Mouse (Mus musculus): ENCODE results near the gene Izumo2. TPM values are rescaled to one million over a fixed set of nuclear protein-coding genes. Genes with fewer than 3 reads are reported as not detected.
"Not testable (repeated sequence)": the region's sequence is repeated elsewhere in the genome, so short reads cannot be mapped to it uniquely, and the experiment has no call there.

Gene Izumo2
- polyA plus RNA-seq, 1 experiment from 2014 or later = not detected

DNA sequence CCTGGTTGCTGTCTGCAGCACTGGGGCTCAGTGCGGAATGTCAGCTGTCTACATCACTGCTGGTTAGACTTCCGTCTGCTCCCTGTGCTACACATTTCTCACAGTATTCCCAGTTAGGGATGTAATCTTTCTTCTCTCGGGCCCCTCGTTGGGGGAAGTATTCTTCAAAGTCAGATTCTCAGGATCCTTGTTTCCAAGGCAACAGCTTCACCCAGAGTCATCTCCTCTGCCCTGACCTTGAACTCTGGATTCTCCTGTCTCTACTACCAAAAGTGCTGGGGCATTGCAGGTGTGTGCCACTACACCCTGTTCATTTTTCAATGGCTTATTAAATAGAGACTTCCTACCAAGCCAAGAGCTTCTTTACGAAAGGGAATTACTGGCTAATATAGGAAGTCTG is 18.6 kb downstream of the Izumo2 start:
- H3K36me3 ChIP-seq = peaks cover 3% of the 10 kb centered on the region; the same call in 1 of the 2 replicates
- no peak for ATAC-seq (ENCODE audit: insufficient number of reproducible peaks, insufficient read depth, low FRiP score, low TSS enrichment, low read depth)
- no peak overlapping the region for H3K4me2 ChIP-seq
- no peak overlapping the region for H3K9ac ChIP-seq
- no peak overlapping the region for H3K4me3 ChIP-seq
- no peaks in the 10 kb centered on the region for H3K4me1 ChIP-seq
- 0 out of 2 replicates have a peak, but pooled peaks cover 2% of the 10 kb centered on the region for H3K9me3 ChIP-seq
- no peak overlapping the region for H3K27ac ChIP-seq
- no peaks in the 10 kb centered on the region for H3K27me3 ChIP-seq
- 69% methylated on average over 5 of the region's 5 CpGs for WGBS

GRCm38 (mm10) chr7:44728082-44728975 is 19.8 kb downstream of the Izumo2 start:
- peaks cover 8% of the 10 kb centered on the region; the same call in 1 of the 2 replicates for H3K36me3 ChIP-seq
- ATAC-seq (ENCODE audit: insufficient number of reproducible peaks, insufficient read depth, low FRiP score, low TSS enrichment, low read depth) = no peak
- 0 out of 2 replicates have a peak, but pooled peaks cover 2% of the 10 kb centered on the region for H3K9me3 ChIP-seq
- no peak overlapping the region for H3K27ac ChIP-seq
- H3K4me3 ChIP-seq = no peak overlapping the region
- no peak overlapping the region for H3K9ac ChIP-seq
- no peaks in the 10 kb centered on the region for H3K4me1 ChIP-seq
- WGBS = 85% methylated on average over 11 of the region's 11 CpGs
- H3K27me3 ChIP-seq = no peaks in the 10 kb centered on the region
- no peak overlapping the region for H3K4me2 ChIP-seq

GRCm38 (mm10) chr7:44733723-44734122 is 25.2 kb downstream of the Izumo2 start:
- Histone ChIP-seq H3K9ac (no peak overlapping the region), H3K4me1 (no peaks in the 10 kb centered on the region), H3K27me3 (no peaks in the 10 kb centered on the region), H3K4me3 (no peak overlapping the region), H3K27ac (no peak overlapping the region), H3K4me2 (no peak overlapping the region), H3K9me3 (no peaks in the 10 kb centered on the region), H3K36me3 (peaks cover 20% of the 10 kb centered on the region)
- 91% methylated on average over 9 of the region's 9 CpGs for WGBS
- ATAC-seq (ENCODE audit: insufficient number of reproducible peaks, insufficient read depth, low FRiP score, low TSS enrichment, low read depth) = no peak

DNA sequence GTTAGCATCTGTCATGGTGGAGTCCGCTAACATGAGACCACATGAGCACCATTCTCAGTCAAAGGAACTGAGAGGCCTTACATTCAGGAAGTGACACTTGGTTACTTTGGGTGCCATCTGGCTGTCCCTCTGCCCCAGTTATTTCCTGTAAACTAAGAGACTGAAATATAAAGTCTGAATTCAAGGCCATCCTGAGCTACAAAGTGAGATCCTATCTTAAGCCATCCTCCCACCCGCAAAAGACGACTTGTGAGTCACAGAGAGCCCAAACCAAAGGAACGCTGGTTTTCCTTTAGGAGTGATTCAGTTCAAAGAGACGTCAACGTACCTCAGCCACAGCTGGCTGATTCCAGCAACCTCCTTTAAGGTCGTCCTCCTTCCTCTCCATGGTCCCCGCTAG is 32.8 kb downstream of the Izumo2 start:
- no peak overlapping the region for H3K4me3 ChIP-seq
- H3K4me2 ChIP-seq = no peak overlapping the region
- H3K4me1 ChIP-seq = peaks cover 7% of the 10 kb centered on the region; the same call in 1 of the 2 replicates
- no peak overlapping the region for H3K9ac ChIP-seq
- no peaks in the 10 kb centered on the region for H3K27me3 ChIP-seq
- H3K36me3 ChIP-seq = no peaks in the 10 kb centered on the region
- 77% methylated on average over 8 of the region's 8 CpGs for WGBS
- no peak for ATAC-seq (ENCODE audit: insufficient number of reproducible peaks, insufficient read depth, low FRiP score, low TSS enrichment, low read depth)
- H3K27ac ChIP-seq = no peak overlapping the region
- no peaks in the 10 kb centered on the region for H3K9me3 ChIP-seq

- Histone ChIP-seq H3K9me3 (no peaks in the 10 kb centered on the region), H3K36me3 (no peaks in the 10 kb centered on the region), H3K27ac (no peak overlapping the region), H3K4me2 (peak overlapping the region; percentile 79), H3K27me3 (no peaks in the 10 kb centered on the region), H3K4me3 (peak overlapping the region; percentile 51), H3K9ac (peak overlapping the region; percentile 73), H3K4me1 (peaks cover 20% of the 10 kb centered on the region)
- 32% methylated on average over 9 of the region's 9 CpGs for WGBS
- ATAC-seq (ENCODE audit: insufficient number of reproducible peaks, insufficient read depth, low FRiP score, low TSS enrichment, low read depth) = no peak
These were observed 35.7 kb downstream of the Izumo2 start for GRCm38 (mm10) chr7:44744270-44744669.

DNA sequence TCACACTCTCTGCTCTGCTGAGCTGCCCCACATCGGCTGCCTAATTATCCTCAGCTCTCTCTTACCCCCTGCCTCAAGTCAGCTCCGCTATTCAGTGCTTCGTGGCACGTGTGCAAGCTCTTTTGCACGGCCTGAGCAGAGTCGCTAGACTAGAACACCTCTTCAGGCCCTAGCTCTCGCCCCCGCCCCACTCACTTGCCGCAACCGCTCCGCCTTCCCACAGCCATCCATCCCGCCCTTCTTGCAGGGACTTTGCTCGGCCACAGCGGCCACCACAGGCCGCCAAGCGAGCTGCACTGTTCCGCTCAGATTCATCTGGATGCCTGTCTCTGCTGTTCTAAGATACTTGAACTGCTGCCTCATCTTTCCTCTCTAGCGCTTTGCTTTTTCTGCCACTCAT is 36.5 kb downstream of the Izumo2 start:
- H3K9me3 ChIP-seq = no peaks in the 10 kb centered on the region
- no peaks in the 10 kb centered on the region for H3K36me3 ChIP-seq
- peak overlapping the region; percentile 79 for H3K4me2 ChIP-seq
- WGBS = under 1% methylated on average over 18 of the region's 18 CpGs
- peak overlapping the region; percentile 51 for H3K4me3 ChIP-seq
- peak; percentile 59 for ATAC-seq (ENCODE audit: insufficient number of reproducible peaks, insufficient read depth, low FRiP score, low TSS enrichment, low read depth)
- H3K9ac ChIP-seq = peak overlapping the region; percentile 73
- H3K4me1 ChIP-seq = peaks cover 27% of the 10 kb centered on the region
- H3K27ac ChIP-seq = 0 out of 2 replicates have a peak overlapping the region, but pooled peaks have one; percentile 28
- H3K27me3 ChIP-seq = no peaks in the 10 kb centered on the region

DNA sequence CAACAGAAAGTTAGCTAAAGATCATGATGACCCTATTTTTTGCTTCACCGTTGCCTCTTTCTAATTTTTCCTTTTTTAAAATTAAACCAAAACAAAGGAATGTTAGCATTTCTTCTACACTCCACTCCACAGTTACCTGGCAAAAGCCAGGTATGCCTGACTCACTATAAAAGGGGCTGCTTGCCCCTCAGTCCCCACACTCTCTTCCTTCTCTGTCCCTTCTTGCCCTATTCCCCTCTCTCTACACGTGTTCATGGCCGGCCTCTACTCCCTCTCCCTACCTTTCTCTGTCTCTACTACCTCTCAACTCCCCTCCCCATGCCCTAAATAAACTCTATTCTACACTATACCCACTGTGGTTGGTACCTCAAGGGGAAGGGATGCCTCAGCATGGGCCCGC is 38.6 kb downstream of the Izumo2 start:
- no peak overlapping the region for H3K27ac ChIP-seq
- H3K9me3 ChIP-seq = no peaks in the 10 kb centered on the region
- H3K36me3 ChIP-seq = peaks cover 3% of the 10 kb centered on the region
- peaks cover 27% of the 10 kb centered on the region for H3K4me1 ChIP-seq
- H3K4me3 ChIP-seq = peak overlapping the region; percentile 65
- H3K9ac ChIP-seq = no peak overlapping the region; the same call in 1 of the 2 replicates
- H3K4me2 ChIP-seq = peak overlapping the region; percentile 84
- WGBS = 62% methylated on average over 4 of the region's 4 CpGs
- no peak for ATAC-seq (ENCODE audit: insufficient number of reproducible peaks, insufficient read depth, low FRiP score, low TSS enrichment, low read depth)
- no peaks in the 10 kb centered on the region for H3K27me3 ChIP-seq

DNA sequence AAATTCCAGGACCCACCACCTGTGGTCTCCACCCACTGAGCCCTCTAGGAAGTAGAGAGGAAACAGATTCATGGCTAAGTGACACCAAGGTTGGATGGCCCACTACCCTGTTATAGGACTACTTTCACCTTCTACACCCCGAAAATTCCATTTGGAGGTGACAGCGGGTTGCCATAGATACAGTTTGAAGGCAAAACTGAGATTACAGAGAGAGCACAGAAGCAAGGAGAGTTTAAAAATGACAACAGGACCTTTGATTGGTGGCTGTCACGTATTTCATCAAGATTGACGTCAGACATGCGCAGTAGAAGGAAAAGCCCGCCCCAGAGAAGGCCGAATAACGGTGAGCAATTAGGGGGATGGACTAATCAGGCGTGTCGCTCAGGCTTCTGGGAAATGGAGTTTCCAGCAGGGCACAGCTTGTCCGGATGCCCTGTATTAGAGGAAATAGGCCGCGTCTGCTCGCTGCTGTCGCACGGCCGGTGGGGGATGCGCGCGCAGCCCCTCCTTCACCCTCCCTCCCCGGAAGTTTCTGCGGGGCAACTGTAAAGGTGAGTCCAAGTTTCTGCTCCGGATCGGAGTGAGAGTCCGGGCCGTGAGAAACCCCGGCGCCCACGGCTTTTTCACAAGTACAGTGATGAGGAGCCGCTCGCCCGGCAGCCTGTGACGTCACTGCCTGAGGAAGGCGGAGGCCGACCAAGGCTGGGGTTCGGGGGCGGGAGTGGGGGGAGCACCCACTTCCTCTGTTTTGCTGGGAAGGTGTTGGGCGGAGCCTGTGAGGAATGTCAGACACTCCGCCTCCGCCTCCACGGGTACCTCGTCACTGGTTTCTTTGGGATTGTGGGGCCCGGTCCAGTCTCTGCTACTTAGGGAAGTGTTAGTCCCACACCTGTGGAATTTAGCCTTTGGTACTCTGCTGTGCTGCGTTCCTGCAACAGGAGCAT is 39.8 kb downstream of the Izumo2 start, which contains the start of gene Vrk3:
Gene Vrk3 (plus strand): TSS at position 313 of the 944 bp plus-strand sequence.
- peak; percentile 94 for ATAC-seq (ENCODE audit: insufficient number of reproducible peaks, insufficient read depth, low FRiP score, low TSS enrichment, low read depth)
- Histone ChIP-seq H3K27me3 (no peaks in the 10 kb centered on the region), H3K4me2 (peak within 1 kb of the TSS; percentile 84), H3K4me3 (peak within 1 kb of the TSS; percentile 65), H3K9ac (peak within 1 kb of the TSS; percentile 67), H3K36me3 (peaks cover 15% of the 10 kb centered on the region), H3K4me1 (peaks cover 27% of the 10 kb centered on the region), H3K27ac (peak within 1 kb of the TSS; percentile 95), H3K9me3 (no peaks in the 10 kb centered on the region)
- under 1% methylated on average over 44 of the region's 44 CpGs for WGBS

DNA sequence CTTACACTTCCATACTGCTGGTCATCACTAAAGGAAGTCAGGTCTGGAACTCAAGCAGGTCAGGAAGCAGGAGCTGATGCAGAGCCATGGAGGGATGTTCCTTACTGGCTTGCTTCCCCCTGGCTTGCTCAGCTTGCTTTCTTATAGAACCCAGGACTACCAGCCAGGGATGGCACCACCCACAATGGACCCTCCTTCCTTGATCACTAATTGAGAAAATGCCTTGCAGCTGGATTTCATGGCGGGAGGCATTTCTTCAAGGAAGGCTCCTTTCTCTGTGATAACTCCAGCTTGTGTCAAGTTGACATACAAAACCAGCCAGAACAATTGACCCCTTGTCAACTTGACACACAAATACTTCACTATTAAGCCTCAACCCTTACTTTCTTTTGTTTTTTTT is 42.4 kb downstream of the Izumo2 start, which contains the start of gene Zfp473:
Gene Zfp473 (minus strand): TSS at position 101 of the 400 bp plus-strand sequence.
- ATAC-seq (ENCODE audit: insufficient number of reproducible peaks, insufficient read depth, low FRiP score, low TSS enrichment, low read depth) = not testable (repeated sequence)
- 59% methylated on average over 1 of the region's 1 CpGs for WGBS

GRCm38 (mm10) chr7:44757164-44757563 is 48.6 kb downstream of the Izumo2 start:
- no peak overlapping the region for H3K4me3 ChIP-seq
- no peak overlapping the region for H3K27ac ChIP-seq
- H3K9ac ChIP-seq = no peak overlapping the region
- WGBS = 86% methylated on average over 2 of the region's 2 CpGs
- no peaks in the 10 kb centered on the region for H3K27me3 ChIP-seq
- H3K4me2 ChIP-seq = no peak overlapping the region
- H3K36me3 ChIP-seq = peaks cover 97% of the 10 kb centered on the region
- no peaks in the 10 kb centered on the region for H3K9me3 ChIP-seq
- ATAC-seq (ENCODE audit: insufficient number of reproducible peaks, insufficient read depth, low FRiP score, low TSS enrichment, low read depth) = no peak
- no peaks in the 10 kb centered on the region for H3K4me1 ChIP-seq

More for the DNA sequence above, 42.4 kb downstream of the Izumo2 start, which contains the start of gene Zfp473:
- H3K9me3 ChIP-seq, H3K4me2 ChIP-seq, H3K27ac ChIP-seq, H3K4me3 ChIP-seq, H3K9ac ChIP-seq, H3K27me3 ChIP-seq: not testable (repeated sequence)
- Histone ChIP-seq H3K36me3 (peaks cover 40% of the 10 kb centered on the region), H3K4me1 (peaks cover 20% of the 10 kb centered on the region)

DNA sequence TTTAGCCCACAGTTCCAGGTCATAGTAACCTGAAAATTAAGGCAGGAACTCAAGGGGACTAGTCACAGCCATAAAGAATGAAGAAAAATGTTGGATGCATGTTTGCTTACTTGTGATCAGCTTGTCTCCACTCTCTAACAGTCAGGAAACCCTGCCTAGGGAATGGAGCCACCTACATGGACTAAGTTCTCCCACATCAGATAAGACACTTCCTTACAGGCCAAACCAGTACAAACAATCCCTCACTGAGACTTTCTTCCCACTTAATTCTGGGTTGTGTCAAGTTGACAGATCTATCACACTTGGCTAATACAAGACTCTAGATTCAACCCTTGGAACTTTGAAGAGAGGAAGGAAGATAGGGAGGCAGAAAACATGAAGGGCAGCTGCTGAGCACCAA is 51.8 kb downstream of the Izumo2 start:
- Histone ChIP-seq H3K4me2 (no peak overlapping the region), H3K9ac (no peak overlapping the region), H3K27me3 (no peaks in the 10 kb centered on the region), H3K9me3 (no peaks in the 10 kb centered on the region), H3K27ac (no peak overlapping the region), H3K36me3 (peaks cover 94% of the 10 kb centered on the region), H3K4me1 (no peaks in the 10 kb centered on the region), H3K4me3 (no peak overlapping the region)
- no peak for ATAC-seq (ENCODE audit: insufficient number of reproducible peaks, insufficient read depth, low FRiP score, low TSS enrichment, low read depth)

All from embryonic facial prominence, embryonic 13.5 days (tissue).